Mouse (Mus musculus) kidney, postnatal 14 days (tissue): ENCODE data around the gene Gm21776.
"Not testable (repeated sequence)": the region's sequence is repeated elsewhere in the genome, so short reads cannot be mapped to it uniquely, and the experiment has no call there.

Experiments
- DNase-seq: peaks from one replicate; pipeline ENCODE4 v3.0.0; 2022; ENCODE audit warnings: mixed read lengths

Gene Gm21776

DNA sequence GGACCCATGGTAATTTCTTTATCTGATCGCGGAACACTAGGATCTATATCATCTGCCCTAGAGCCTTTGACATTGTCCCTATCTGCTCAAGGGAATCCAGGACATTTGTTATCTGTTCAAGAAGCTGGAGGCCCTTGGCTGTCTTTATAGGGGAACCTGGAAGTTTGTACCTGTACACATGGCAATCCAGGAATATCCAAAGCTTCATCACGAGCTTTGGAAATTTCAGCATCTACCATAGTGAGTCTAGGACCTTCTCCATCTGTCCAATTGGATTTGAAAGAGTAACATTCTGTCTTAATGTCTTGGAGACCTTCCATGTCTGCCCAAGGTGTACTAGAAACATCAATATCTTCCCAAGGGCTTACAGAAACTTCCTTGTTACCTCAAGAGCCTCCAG lies at the start of gene Gm21776:
Gene Gm21776 (plus strand): TSS at position 301 of the 400 bp plus-strand sequence.
- DNase-seq, result not testable (repeated sequence)
